17 mouse cellular contexts compared by ENCODE assay signal in the genomic region with DNA sequence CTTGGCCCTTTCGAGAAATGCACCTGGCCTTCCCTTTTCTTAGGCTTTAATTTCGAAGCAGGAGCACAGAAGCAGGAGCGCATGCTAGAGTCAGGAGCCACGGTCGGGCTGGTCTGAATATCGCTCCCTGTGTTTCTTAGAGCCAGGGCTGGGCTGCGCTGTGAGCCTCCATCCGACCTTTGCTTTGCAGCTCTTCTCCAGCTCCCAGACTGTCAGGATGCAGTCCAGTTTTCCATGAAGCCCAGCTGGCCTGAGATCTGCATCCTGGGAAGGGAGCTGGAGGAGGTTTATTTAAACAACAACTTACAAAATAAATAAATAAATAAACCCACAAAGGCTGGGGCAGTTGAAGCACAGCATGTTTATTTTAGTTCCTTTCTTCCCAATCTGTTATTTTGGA.
DNase-seq lines count a peak whose midpoint lies in the region; ATAC-seq and TF ChIP-seq lines count a peak whose summit lies in the region.
"Had no signal": no experiment of that assay in that cellular context is flagged by ENCODE, and none has a peak within 500 bp of the region (broad histone marks: within the 10 kb centered on the region; RNA-seq: fewer than 3 reads in every experiment).

No protein-coding gene starts in this region.

- TF ChIP-seq EP300 in stomach, postnatal 0 days (optimal IDR thresholded peaks at IDR 0.05): no peak

- intact Hi-C loops in heart, postnatal 10 days (cut with DNase I): no loop called here

- no peak overlapping the region for H3K9ac ChIP-seq in kidney, embryonic 15.5 days
- no peak overlapping the region for H3K9ac ChIP-seq in stomach, postnatal 0 days (ENCODE audit: low read length)
- H3K9ac ChIP-seq: forebrain, embryonic 13.5 days; heart, embryonic 15.5 days; stomach, embryonic 15.5 days had no signal

- ATAC-seq in kidney, embryonic 15.5 days (replicated peaks; ENCODE audit: low FRiP score): no peak
- no peak for ATAC-seq in stomach, postnatal 0 days (ENCODE audit: low FRiP score, low TSS enrichment)
- ATAC-seq: forebrain, embryonic 13.5 days; hindbrain, postnatal 0 days had no signal

- no peak overlapping the region for H3K27ac ChIP-seq in kidney, embryonic 15.5 days
- no peak overlapping the region for H3K27ac ChIP-seq in stomach, postnatal 0 days (replicated peaks)
- H3K27ac ChIP-seq: forebrain, embryonic 13.5 days; heart, embryonic 15.5 days; hindbrain, postnatal 0 days; midbrain, embryonic 10.5 days; stomach, embryonic 15.5 days had no signal

- H3K4me2 ChIP-seq in kidney, embryonic 15.5 days: no peak overlapping the region
- no peak overlapping the region for H3K4me2 ChIP-seq in stomach, postnatal 0 days (replicated peaks; ENCODE audit: low read depth)
- H3K4me2 ChIP-seq: forebrain, embryonic 13.5 days; heart, embryonic 15.5 days; stomach, embryonic 15.5 days had no signal

- no peaks in the 10 kb centered on the region for H3K36me3 ChIP-seq in kidney, embryonic 15.5 days
- no peaks in the 10 kb centered on the region for H3K36me3 ChIP-seq in stomach, postnatal 0 days (ENCODE audit: control insufficient read depth, insufficient read depth, low read length)
- H3K36me3 ChIP-seq: heart, embryonic 15.5 days; midbrain, embryonic 10.5 days; stomach, embryonic 15.5 days had no signal

- 0 out of 2 replicates have a peak, but pooled peaks cover 3% of the 10 kb centered on the region for H3K4me1 ChIP-seq in kidney, embryonic 15.5 days
- no peaks in the 10 kb centered on the region for H3K4me1 ChIP-seq in stomach, postnatal 0 days (replicated peaks; ENCODE audit: control insufficient read depth, insufficient read depth)
- H3K4me1 ChIP-seq: forebrain, embryonic 13.5 days; stomach, embryonic 15.5 days had no signal

- TF ChIP-seq CTCF in stomach, postnatal 0 days (IDR thresholded peaks at IDR 0.05; ENCODE audit: low read depth): no peak

- 64% methylated on average over 8 of the region's 8 CpGs for WGBS in kidney, embryonic 15.5 days
- 62% methylated on average over 8 of the region's 8 CpGs for WGBS in stomach, postnatal 0 days

- DNase-seq in cerebellum, postnatal 25 days: peak; percentile 21 to 30
- no peak for DNase-seq in cerebellum, adult 8-10 months
- peak; percentile 64 for DNase-seq in kidney, postnatal 10 days
- DNase-seq in embryo, embryonic 10.5 days (ENCODE audit: low spot score): peak; percentile 21
- peak; percentile 50 to 70 for DNase-seq in heart, postnatal 10 days
- DNase-seq in testis, postnatal 10 days (ENCODE audit: low spot score): no peak
- no peak for DNase-seq in stomach, postnatal 0 days (ENCODE audit: low spot score)
- DNase-seq: adrenal gland, postnatal 14 days; spleen, adult 18-20 months; thymus, postnatal 14 days had no signal

- no peaks in the 10 kb centered on the region for H3K27me3 ChIP-seq in kidney, embryonic 15.5 days
- H3K27me3 ChIP-seq in stomach, postnatal 0 days (ENCODE audit: control insufficient read depth, insufficient read depth, low read length): no peaks in the 10 kb centered on the region
- H3K27me3 ChIP-seq: CH12.LX; heart, embryonic 15.5 days; stomach, embryonic 15.5 days had no signal

- no peaks in the 10 kb centered on the region for H3K9me3 ChIP-seq in kidney, embryonic 15.5 days (replicated peaks)
- no peaks in the 10 kb centered on the region for H3K9me3 ChIP-seq in stomach, postnatal 0 days (ENCODE audit: control insufficient read depth, low read length)
- H3K9me3 ChIP-seq: forebrain, embryonic 13.5 days; heart, embryonic 15.5 days; midbrain, embryonic 10.5 days; stomach, embryonic 15.5 days had no signal

- no peak overlapping the region for H3K4me3 ChIP-seq in kidney, embryonic 15.5 days (replicated peaks)
- H3K4me3 ChIP-seq in stomach, postnatal 0 days (ENCODE audit: low read depth, low read length): no peak overlapping the region
- H3K4me3 ChIP-seq: forebrain, embryonic 13.5 days; heart, embryonic 15.5 days; midbrain, embryonic 10.5 days; stomach, embryonic 15.5 days had no signal

Comparison
In these comparisons a context has a peak if more than half of its experiments do, and no peak if none do; other contexts are left out.
1. DNase-seq: peak in cerebellum, postnatal 25 days (2 of 2), kidney, postnatal 10 days (single experiment), embryo, embryonic 10.5 days (single experiment) and heart, postnatal 10 days (2 of 2); none in cerebellum, adult 8-10 months (single experiment), testis, postnatal 10 days (single experiment) and stomach, postnatal 0 days (single experiment).